Mouse (Mus musculus): ENCODE data around the gene Gm11084. TPM values are rescaled to one million over a fixed set of nuclear protein-coding genes. Genes with fewer than 3 reads are reported as not detected.

Gene Gm11084
- polyA plus RNA-seq, 1 experiment from 2014 or later = not detected

DNA sequence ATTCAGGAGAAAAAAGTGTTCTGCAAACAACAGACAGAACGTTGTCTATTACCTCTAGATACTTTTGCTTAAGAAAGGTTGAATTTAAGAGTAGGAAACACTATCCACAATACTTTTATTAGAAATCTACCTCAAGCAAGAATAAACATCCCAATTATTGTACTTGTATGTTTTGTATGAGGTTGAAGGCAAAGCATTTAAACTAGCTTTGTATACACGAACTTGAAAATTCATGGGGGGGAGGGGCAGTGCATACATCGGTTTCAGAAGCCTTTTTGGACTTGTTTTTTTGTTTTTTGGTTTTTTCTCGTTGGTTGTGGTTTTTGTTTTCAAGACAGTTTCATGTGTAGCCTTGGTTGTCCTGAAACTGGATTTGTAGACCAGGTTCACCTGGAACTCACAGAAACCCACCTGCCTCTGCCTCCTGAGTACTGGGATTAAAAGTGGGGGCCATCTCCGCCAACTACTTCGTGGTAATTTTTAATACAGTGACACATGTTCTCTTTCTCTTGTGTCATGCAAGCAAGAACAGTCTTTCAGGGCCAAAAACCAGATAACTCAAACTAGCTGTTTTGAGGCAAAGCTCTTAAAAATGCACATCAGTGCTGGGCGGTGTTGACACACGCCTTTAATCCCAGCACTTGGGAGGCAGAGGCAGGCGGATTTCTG, 4.9 kb downstream of the Gm11084 start:
- ATAC-seq (ENCODE audit: low read depth) = no peak
- WGBS = 73% methylated on average over 9 of the region's 9 CpGs
- Histone ChIP-seq H3K9me3 (ENCODE audit: control insufficient read depth, low read length) (no peaks in the 10 kb centered on the region), H3K27me3 (ENCODE audit: control insufficient read depth, insufficient read depth, low read depth, low read length) (no peaks in the 10 kb centered on the region), H3K27ac (ENCODE audit: low read length) (peak overlapping the region; percentile 100; the same call in 1 of the 2 replicates), H3K9ac (ENCODE audit: low read length) (no peak overlapping the region), H3K4me2 (ENCODE audit: low read depth, low read length) (peak overlapping the region; percentile 72), H3K4me1 (replicated peaks; ENCODE audit: control insufficient read depth, insufficient read depth, low read length) (peaks cover 5% of the 10 kb centered on the region; the same call in 1 of the 2 replicates), H3K36me3 (ENCODE audit: control insufficient read depth, insufficient read depth, low read length) (no peaks in the 10 kb centered on the region), H3K4me3 (ENCODE audit: low read length) (no peak overlapping the region; the same call in 1 of the 2 replicates)

DNA sequence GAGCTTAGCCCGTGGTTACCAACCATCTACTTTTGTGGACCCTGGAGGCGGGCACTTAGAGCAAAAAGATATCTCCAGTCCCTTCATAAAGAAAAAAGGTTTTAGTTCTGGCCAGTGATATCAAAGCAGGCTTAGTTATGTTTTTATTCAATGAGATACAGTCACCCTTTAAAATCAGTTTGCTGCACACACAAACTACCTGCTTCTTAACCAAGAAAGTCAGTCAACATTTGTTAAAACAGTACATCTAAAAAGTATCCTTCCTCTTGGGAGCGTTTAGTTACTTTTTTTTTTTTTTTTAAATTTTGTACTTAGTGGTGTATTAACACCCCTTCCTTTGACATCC, 5.5 kb downstream of the Gm11084 start:
- Histone ChIP-seq H3K4me2 (ENCODE audit: low read depth, low read length) (peak overlapping the region; percentile 72), H3K4me3 (ENCODE audit: low read length) (peak overlapping the region; percentile 99), H3K4me1 (replicated peaks; ENCODE audit: control insufficient read depth, insufficient read depth, low read length) (peaks cover 8% of the 10 kb centered on the region), H3K27ac (ENCODE audit: low read length) (peak overlapping the region; percentile 100), H3K27me3 (ENCODE audit: control insufficient read depth, insufficient read depth, low read depth, low read length) (no peaks in the 10 kb centered on the region), H3K36me3 (ENCODE audit: control insufficient read depth, insufficient read depth, low read length) (no peaks in the 10 kb centered on the region), H3K9me3 (ENCODE audit: control insufficient read depth, low read length) (no peaks in the 10 kb centered on the region), H3K9ac (ENCODE audit: low read length) (peak overlapping the region; percentile 100)
- no peak for ATAC-seq (ENCODE audit: low read depth)
- 7% methylated on average over 3 of the region's 3 CpGs for WGBS

DNA sequence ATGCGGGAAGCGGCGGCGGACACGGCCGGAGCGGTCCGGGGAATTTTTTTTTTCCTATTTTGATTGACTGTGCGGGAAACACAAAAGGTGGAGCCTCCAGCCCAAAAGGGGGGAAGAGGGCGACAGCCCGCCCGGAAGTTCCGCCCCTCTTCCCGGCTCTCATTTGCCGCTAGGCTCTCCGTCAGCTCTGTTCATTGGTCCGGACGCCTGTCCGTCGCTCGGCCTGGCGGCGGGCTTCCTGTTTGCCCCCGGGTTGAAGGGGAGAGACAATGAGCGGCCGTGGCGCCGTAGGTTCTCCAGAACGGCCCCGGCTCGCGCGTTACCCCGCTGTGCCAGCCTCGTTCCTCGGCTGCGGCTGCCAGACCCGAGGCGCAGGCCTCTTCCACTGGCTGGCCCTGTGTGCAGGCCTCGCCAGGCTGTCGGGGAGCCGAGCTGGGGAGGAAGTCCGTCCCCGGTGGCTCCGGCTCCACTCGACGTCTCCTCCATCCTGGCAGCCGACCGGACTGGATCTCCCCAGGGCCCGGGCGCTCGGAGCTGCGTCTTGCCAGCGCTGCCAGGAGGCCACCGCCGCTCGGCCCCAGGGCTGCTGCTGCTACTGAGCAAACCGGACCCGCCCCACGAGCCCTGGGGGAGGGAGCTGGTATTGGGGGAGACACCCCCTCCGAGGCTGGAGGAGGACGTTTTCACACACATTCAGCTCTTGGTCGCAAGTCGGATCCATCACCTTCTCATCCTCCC, 6.0 kb downstream of the Gm11084 start, which contains the start of gene Sp3:
Gene Sp3 (minus strand): TSS at position 110 of the 738 bp plus-strand sequence.
- Histone ChIP-seq H3K9ac (ENCODE audit: low read length) (peak within 1 kb of the TSS; percentile 100), H3K36me3 (ENCODE audit: control insufficient read depth, insufficient read depth, low read length) (no peaks in the 10 kb centered on the region), H3K27ac (ENCODE audit: low read length) (peak within 1 kb of the TSS; percentile 100), H3K4me1 (replicated peaks; ENCODE audit: control insufficient read depth, insufficient read depth, low read length) (peaks cover 14% of the 10 kb centered on the region), H3K4me2 (ENCODE audit: low read depth, low read length) (peak within 1 kb of the TSS; percentile 72), H3K27me3 (ENCODE audit: control insufficient read depth, insufficient read depth, low read depth, low read length) (no peaks in the 10 kb centered on the region), H3K4me3 (ENCODE audit: low read length) (peak within 1 kb of the TSS; percentile 99), H3K9me3 (ENCODE audit: control insufficient read depth, low read length) (no peaks in the 10 kb centered on the region)
- WGBS = under 1% methylated on average over 58 of the region's 64 CpGs
- ATAC-seq (ENCODE audit: low read depth) = peak; percentile 85

DNA sequence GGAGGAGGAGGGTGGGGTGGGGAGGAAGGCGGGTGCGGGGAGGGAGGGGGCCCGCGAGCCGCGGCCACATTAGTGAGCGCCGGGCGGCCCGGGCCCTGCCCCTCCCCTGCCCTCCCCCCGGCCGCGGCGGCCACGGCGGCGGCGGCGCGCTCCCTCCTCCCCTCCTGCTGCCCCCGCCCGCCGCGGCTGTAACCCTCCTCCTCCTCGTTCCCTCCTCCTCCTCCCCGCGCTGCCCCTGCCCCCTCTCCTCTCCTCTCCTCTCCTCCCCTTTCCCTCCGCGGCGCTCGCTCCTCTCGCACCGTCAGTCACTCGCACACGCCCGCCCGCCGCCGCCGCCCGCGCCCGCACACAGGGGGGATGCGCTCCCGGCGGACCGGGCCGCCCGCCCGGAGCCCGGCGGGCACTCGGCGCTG, 6.9 kb downstream of the Gm11084 start:
- Histone ChIP-seq H3K27ac (ENCODE audit: low read length) (peak overlapping the region; percentile 100), H3K9ac (ENCODE audit: low read length) (peak overlapping the region; percentile 100), H3K4me3 (ENCODE audit: low read length) (peak overlapping the region; percentile 99), H3K4me2 (ENCODE audit: low read depth, low read length) (peak overlapping the region; percentile 62), H3K9me3 (ENCODE audit: control insufficient read depth, low read length) (no peaks in the 10 kb centered on the region), H3K36me3 (ENCODE audit: control insufficient read depth, insufficient read depth, low read length) (no peaks in the 10 kb centered on the region), H3K27me3 (ENCODE audit: control insufficient read depth, insufficient read depth, low read depth, low read length) (no peaks in the 10 kb centered on the region), H3K4me1 (replicated peaks; ENCODE audit: control insufficient read depth, insufficient read depth, low read length) (peaks cover 15% of the 10 kb centered on the region)
- peak; percentile 81 for ATAC-seq (ENCODE audit: low read depth)
- WGBS = 0% methylated on average over 21 of the region's 54 CpGs

DNA sequence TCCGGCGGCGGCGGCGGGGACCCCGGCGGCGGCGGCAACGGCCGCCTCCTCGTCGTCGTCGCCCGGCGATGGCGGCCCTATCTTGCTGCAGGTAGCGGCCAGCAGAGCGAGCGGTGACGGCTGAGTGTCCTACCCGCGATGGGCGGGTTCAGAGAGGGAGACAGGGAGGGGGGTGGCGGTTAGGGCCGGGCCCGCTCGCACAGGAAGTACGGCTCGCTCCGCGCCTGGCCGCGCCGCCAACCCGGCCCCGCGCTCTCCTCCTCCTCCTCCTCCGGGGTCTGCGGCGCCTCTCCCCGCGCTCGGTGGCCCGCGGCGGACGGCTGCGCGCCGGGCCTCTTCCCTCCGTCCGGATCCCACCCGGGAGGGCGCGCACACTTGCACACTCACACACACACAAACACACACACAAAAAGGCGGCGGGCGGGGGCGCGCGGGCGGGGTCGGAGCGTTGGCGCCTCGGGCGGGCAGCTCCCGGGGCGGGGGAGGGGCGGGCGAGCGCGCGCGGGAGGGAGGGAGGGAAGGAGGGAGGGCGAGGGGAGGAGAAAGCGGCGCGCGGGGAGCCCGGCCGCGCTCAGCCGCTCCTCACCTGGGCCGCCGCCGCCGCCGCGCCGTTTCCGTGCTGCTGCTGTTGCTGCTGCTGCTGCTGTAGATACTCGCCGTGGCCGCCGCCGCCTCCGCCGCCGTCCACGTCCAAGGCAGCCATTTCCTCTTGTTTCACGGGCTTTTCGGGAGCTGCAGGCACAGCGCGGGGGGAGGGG, 7.4 kb downstream of the Gm11084 start:
- H3K27ac ChIP-seq (ENCODE audit: low read length) = peak overlapping the region; percentile 100
- no peaks in the 10 kb centered on the region for H3K9me3 ChIP-seq (ENCODE audit: control insufficient read depth, low read length)
- H3K4me1 ChIP-seq (replicated peaks; ENCODE audit: control insufficient read depth, insufficient read depth, low read length) = peaks cover 15% of the 10 kb centered on the region
- H3K27me3 ChIP-seq (ENCODE audit: control insufficient read depth, insufficient read depth, low read depth, low read length) = no peaks in the 10 kb centered on the region
- WGBS = under 1% methylated on average over 44 of the region's 107 CpGs
- H3K4me3 ChIP-seq (ENCODE audit: low read length) = peak overlapping the region; percentile 99
- peak overlapping the region; percentile 62 for H3K4me2 ChIP-seq (ENCODE audit: low read depth, low read length)
- ATAC-seq (ENCODE audit: low read depth) = peak; percentile 86
- peak overlapping the region; percentile 100 for H3K9ac ChIP-seq (ENCODE audit: low read length)
- no peaks in the 10 kb centered on the region for H3K36me3 ChIP-seq (ENCODE audit: control insufficient read depth, insufficient read depth, low read length)

DNA sequence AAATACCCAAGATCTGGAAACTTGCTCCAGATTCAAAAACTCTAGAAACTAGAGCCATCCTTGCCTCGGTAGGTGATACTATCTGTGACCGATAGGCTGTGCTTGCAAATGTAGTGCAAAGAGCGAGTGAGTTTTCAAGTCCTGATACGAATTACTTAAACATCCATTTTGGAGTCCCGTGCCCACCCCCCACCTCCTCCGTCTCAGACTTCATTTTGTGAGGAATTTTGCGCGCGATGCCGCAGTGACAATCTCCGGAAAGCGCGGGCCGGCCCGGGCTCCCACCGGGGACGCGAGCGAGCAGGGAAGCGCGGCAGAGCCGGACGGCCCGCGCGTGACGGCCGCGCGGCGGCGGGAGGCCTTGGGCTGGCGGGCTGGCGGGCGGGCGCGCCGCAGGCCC, 8.0 kb downstream of the Gm11084 start:
- Histone ChIP-seq H3K36me3 (ENCODE audit: control insufficient read depth, insufficient read depth, low read length) (no peaks in the 10 kb centered on the region), H3K4me3 (ENCODE audit: low read length) (peak overlapping the region; percentile 99), H3K9me3 (ENCODE audit: control insufficient read depth, low read length) (no peaks in the 10 kb centered on the region), H3K9ac (ENCODE audit: low read length) (peak overlapping the region; percentile 100), H3K4me1 (replicated peaks; ENCODE audit: control insufficient read depth, insufficient read depth, low read length) (peaks cover 15% of the 10 kb centered on the region), H3K27ac (ENCODE audit: low read length) (peak overlapping the region; percentile 100), H3K27me3 (ENCODE audit: control insufficient read depth, insufficient read depth, low read depth, low read length) (no peaks in the 10 kb centered on the region), H3K4me2 (ENCODE audit: low read depth, low read length) (peak overlapping the region; percentile 62)
- WGBS = under 1% methylated on average over 37 of the region's 38 CpGs
- peak; percentile 9 for ATAC-seq (ENCODE audit: low read depth)

DNA sequence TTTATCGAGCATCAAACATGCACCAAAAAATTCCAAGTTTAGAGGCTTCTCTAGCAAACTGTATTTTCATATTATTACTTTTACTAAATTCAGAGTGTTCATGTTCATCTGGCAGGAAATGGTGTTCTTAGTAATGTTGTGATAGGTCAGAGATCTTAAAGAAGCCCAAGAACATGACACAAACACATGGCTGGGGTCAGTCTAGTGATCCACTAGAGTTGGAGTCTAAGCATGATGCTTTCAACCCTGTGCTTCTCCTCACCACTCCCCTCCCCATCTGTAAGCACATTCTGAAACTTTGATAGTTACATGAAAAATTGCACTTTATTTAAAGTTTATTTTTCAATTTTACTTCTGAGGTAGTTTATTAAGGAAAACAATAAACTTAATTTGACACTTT, 9.2 kb downstream of the Gm11084 start:
- peak overlapping the region; percentile 60 for H3K4me2 ChIP-seq (ENCODE audit: low read depth, low read length)
- H3K27me3 ChIP-seq (ENCODE audit: control insufficient read depth, insufficient read depth, low read depth, low read length) = no peaks in the 10 kb centered on the region
- 0 out of 2 replicates have a peak overlapping the region, but pooled peaks have one; percentile 30 for H3K9ac ChIP-seq (ENCODE audit: low read length)
- no peak overlapping the region for H3K27ac ChIP-seq (ENCODE audit: low read length)
- no peaks in the 10 kb centered on the region for H3K9me3 ChIP-seq (ENCODE audit: control insufficient read depth, low read length)
- 54% methylated on average over 1 of the region's 1 CpGs for WGBS
- no peaks in the 10 kb centered on the region for H3K36me3 ChIP-seq (ENCODE audit: control insufficient read depth, insufficient read depth, low read length)
- peaks cover 15% of the 10 kb centered on the region for H3K4me1 ChIP-seq (replicated peaks; ENCODE audit: control insufficient read depth, insufficient read depth, low read length)
- H3K4me3 ChIP-seq (ENCODE audit: low read length) = peak overlapping the region; percentile 35
- ATAC-seq (ENCODE audit: low read depth) = no peak

DNA sequence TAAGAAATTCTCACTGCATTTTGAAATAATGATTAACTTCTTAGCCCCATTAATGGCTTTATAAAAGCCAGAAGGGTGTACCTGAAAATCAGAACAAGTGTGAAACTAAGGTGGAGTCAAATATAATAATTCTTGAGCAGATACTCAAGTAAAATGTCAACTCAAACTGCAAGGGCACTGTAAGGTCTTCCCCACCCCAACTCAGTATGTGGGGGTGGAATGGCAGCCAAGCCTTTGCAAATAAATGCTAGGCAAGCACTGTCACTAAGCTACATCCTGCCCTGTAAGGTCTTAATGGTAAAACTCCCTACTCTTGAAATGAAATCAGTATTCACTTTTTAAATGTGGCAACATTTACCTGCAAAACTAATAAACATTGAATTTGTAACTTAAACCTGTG, 10.5 kb downstream of the Gm11084 start:
- Histone ChIP-seq H3K4me3 (ENCODE audit: low read length) (no peak overlapping the region), H3K27me3 (ENCODE audit: control insufficient read depth, insufficient read depth, low read depth, low read length) (no peaks in the 10 kb centered on the region), H3K9me3 (ENCODE audit: control insufficient read depth, low read length) (no peaks in the 10 kb centered on the region), H3K36me3 (ENCODE audit: control insufficient read depth, insufficient read depth, low read length) (peaks cover 2% of the 10 kb centered on the region), H3K4me2 (ENCODE audit: low read depth, low read length) (peak overlapping the region; percentile 18; the same call in 1 of the 2 replicates), H3K4me1 (replicated peaks; ENCODE audit: control insufficient read depth, insufficient read depth, low read length) (peaks cover 13% of the 10 kb centered on the region), H3K27ac (ENCODE audit: low read length) (no peak overlapping the region), H3K9ac (ENCODE audit: low read length) (no peak overlapping the region)
- no peak for ATAC-seq (ENCODE audit: low read depth)

DNA sequence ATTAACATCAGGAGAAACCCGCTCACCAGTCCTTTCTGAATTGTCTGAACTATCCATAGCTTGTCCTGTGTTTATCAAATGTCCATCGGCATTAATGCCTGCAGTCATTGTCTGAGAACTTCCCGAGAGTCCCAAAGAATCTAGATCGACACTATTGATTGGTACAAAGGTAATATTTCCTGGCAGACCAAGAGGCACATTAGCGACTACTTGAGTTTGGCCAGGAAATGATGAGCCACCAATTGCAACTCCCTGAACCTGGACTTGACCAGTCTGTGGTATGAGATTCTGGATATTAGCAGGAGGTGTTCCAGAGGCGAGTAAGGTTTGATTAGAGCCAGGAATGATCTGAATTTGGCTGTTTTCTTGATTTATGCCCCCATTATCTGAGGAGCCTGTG, 15.7 kb downstream of the Gm11084 start:
- 91% methylated on average over 6 of the region's 6 CpGs for WGBS
- H3K4me1 ChIP-seq (replicated peaks; ENCODE audit: control insufficient read depth, insufficient read depth, low read length) = peaks cover 5% of the 10 kb centered on the region
- no peaks in the 10 kb centered on the region for H3K9me3 ChIP-seq (ENCODE audit: control insufficient read depth, low read length)
- H3K9ac ChIP-seq (ENCODE audit: low read length) = no peak overlapping the region
- H3K27me3 ChIP-seq (ENCODE audit: control insufficient read depth, insufficient read depth, low read depth, low read length) = no peaks in the 10 kb centered on the region
- no peak overlapping the region for H3K4me3 ChIP-seq (ENCODE audit: low read length)
- no peak for ATAC-seq (ENCODE audit: low read depth)
- peaks cover 20% of the 10 kb centered on the region for H3K36me3 ChIP-seq (ENCODE audit: control insufficient read depth, insufficient read depth, low read length)
- H3K4me2 ChIP-seq (ENCODE audit: low read depth, low read length) = no peak overlapping the region
- no peak overlapping the region for H3K27ac ChIP-seq (ENCODE audit: low read length)
